Mouse (Mus musculus) T-helper 1 cell (primary cell): Measurements from ENCODE around the gene Tuba3b.

Experiments used
- in situ Hi-C: fragments of 300-600 bp; cut with MboI, MseI; formaldehyde crosslinking; loops from one replicate; pipeline ENCODE4 v1.15.1; 2025; ENCODE audit warnings: high pct_unique_total_duplicates

Tuba3b gene

DNA sequence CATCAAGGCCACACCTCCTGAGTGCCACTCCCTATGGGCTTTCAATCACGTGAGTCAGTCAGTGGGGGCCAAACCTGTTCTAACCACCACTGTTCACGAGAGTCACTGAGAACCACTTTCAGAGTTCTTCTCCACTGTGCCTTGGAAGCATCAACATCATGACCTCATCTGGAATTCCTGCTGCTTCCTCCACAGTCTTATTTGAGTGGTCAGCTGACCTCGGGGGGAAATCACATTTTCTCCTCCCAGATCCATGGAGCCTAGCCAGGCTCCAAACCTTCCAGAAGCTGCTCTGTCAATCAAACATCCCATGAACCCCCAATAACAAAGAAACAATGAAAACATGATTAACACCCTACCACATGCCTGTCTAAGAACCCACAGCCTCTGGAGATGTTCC, 52.1 kb downstream of the Tuba3b start:
- in situ Hi-C loops, result loop anchor here (10.0 kb wide), 1 partner anchor 1073 kb away; no protein-coding TSS in a partner anchor

DNA sequence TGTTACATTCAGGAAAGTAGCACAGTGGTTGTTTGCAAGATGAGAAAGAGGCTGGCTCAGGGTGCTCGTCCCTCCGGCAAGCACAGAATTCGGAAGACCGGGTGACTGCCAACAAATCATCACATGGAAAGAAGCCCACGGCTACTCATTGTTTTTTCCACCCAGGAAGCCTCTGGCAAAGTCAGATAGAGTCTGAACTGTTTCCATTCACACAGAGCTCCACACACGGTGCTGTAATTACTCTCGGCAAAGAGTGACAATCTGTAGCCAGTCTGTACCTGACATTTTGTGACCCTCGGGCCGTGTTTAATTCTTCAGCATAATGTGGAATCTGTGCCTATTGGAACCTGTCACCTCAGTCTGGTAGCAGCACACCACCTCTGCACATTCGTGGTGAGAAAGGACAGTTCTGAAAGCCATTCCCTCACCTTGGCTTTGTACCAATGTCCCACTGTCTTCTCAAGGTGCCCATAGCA, 54.1 kb downstream of the Tuba3b start:
- in situ Hi-C loops, result loop anchor here (10.0 kb wide), 1 partner anchor 1075 kb away; no protein-coding TSS in a partner anchor
